Mouse (Mus musculus): ENCODE measurements around the gene Jag2. TPM values are rescaled to one million over a fixed set of nuclear protein-coding genes. Genes with fewer than 3 reads are reported as not detected.

The Jag2 gene
- total and polyA plus RNA-seq, 3 experiments = 25.4 to 35.5 (median 27.4) TPM

GRCm38 (mm10) chr12:112881301-112881815 is 48.2 kb downstream of the Jag2 start:
- H3K36me3 ChIP-seq (ENCODE audit: control insufficient read depth, insufficient read depth, low read length) = no peaks in the 10 kb centered on the region
- no peak for TF ChIP-seq POLR2A (IDR thresholded peaks at IDR 0.05; ENCODE audit: insufficient read depth, low read depth, low read length)
- no peak for TF ChIP-seq CTCF (IDR thresholded peaks at IDR 0.05)
- TF ChIP-seq EP300 (IDR thresholded peaks at IDR 0.05; ENCODE audit: insufficient read depth, low read depth, low read length) = no peak
- no peaks in the 10 kb centered on the region for H3K79me2 ChIP-seq (replicated peaks; ENCODE audit: control insufficient read depth, insufficient read depth, low read length)
- H3K4me1 ChIP-seq (ENCODE audit: control insufficient read depth, insufficient read depth, low read length) = peaks cover 19% of the 10 kb centered on the region
- H3K9ac ChIP-seq (ENCODE audit: low read depth, low read length) = no peak overlapping the region
- H3K4me3 ChIP-seq = no peak overlapping the region
- 67% methylated on average over 6 of the region's 6 CpGs for WGBS
- intact Hi-C loops (cut with DNase I) = no loop called here
- no peaks in the 10 kb centered on the region for H3K27me3 ChIP-seq (ENCODE audit: control insufficient read depth, insufficient read depth, low read length)
- no peak for DNase-seq
- no peak overlapping the region for H3K27ac ChIP-seq

- H3K27me3 ChIP-seq (ENCODE audit: control insufficient read depth, insufficient read depth, low read length) = no peaks in the 10 kb centered on the region
- H3K36me3 ChIP-seq (ENCODE audit: control insufficient read depth, insufficient read depth, low read length) = no peaks in the 10 kb centered on the region
- H3K4me1 ChIP-seq (ENCODE audit: control insufficient read depth, insufficient read depth, low read length) = peaks cover 24% of the 10 kb centered on the region
- no peak overlapping the region for H3K9ac ChIP-seq (ENCODE audit: low read depth, low read length)
- H3K4me3 ChIP-seq = no peak overlapping the region
- no peaks in the 10 kb centered on the region for H3K79me2 ChIP-seq (replicated peaks; ENCODE audit: control insufficient read depth, insufficient read depth, low read length)
- no peak for TF ChIP-seq POLR2A (IDR thresholded peaks at IDR 0.05; ENCODE audit: insufficient read depth, low read depth, low read length)
- no peak for TF ChIP-seq CTCF (IDR thresholded peaks at IDR 0.05)
- 80% methylated on average over 4 of the region's 4 CpGs for WGBS
- H3K27ac ChIP-seq = no peak overlapping the region
- intact Hi-C loops (cut with DNase I) = no loop called here
- DNase-seq = no peak
These were observed 48.9 kb downstream of the Jag2 start for GRCm38 (mm10) chr12:112880661-112881060.

- peaks cover 25% of the 10 kb centered on the region for H3K4me1 ChIP-seq (ENCODE audit: control insufficient read depth, insufficient read depth, low read length)
- DNase-seq = no peak
- H3K36me3 ChIP-seq (ENCODE audit: control insufficient read depth, insufficient read depth, low read length) = no peaks in the 10 kb centered on the region
- H3K27me3 ChIP-seq (ENCODE audit: control insufficient read depth, insufficient read depth, low read length) = no peaks in the 10 kb centered on the region
- intact Hi-C loops (cut with DNase I) = loop anchor here (10.0 kb wide), 2 partner anchors 195 to 225 kb away; partner anchors contain the start of gene Tex22
- H3K79me2 ChIP-seq (replicated peaks; ENCODE audit: control insufficient read depth, insufficient read depth, low read length) = no peaks in the 10 kb centered on the region
- WGBS = 56% methylated on average over 5 of the region's 5 CpGs
- TF ChIP-seq CTCF (IDR thresholded peaks at IDR 0.05) = no peak
- no peak for TF ChIP-seq POLR2A (IDR thresholded peaks at IDR 0.05; ENCODE audit: insufficient read depth, low read depth, low read length)
- no peak for TF ChIP-seq EP300 (IDR thresholded peaks at IDR 0.05; ENCODE audit: insufficient read depth, low read depth, low read length)
- no peak overlapping the region for H3K4me3 ChIP-seq
- H3K27ac ChIP-seq = peak overlapping the region; percentile 31
- no peak overlapping the region for H3K9ac ChIP-seq (ENCODE audit: low read depth, low read length)
These were observed 49.8 kb downstream of the Jag2 start for GRCm38 (mm10) chr12:112879731-112880130.

- Histone ChIP-seq H3K9ac (ENCODE audit: low read depth, low read length) (peak overlapping the region; percentile 40), H3K4me3 (peak overlapping the region; percentile 43), H3K27ac (peak overlapping the region; percentile 36), H3K27me3 (ENCODE audit: control insufficient read depth, insufficient read depth, low read length) (no peaks in the 10 kb centered on the region), H3K4me1 (ENCODE audit: control insufficient read depth, insufficient read depth, low read length) (peaks cover 28% of the 10 kb centered on the region), H3K79me2 (replicated peaks; ENCODE audit: control insufficient read depth, insufficient read depth, low read length) (no peaks in the 10 kb centered on the region), H3K36me3 (ENCODE audit: control insufficient read depth, insufficient read depth, low read length) (no peaks in the 10 kb centered on the region)
- WGBS = 5% methylated on average over 37 of the region's 37 CpGs
- DNase-seq = peak; percentile 45 to 53
- no peak for TF ChIP-seq POLR2A (IDR thresholded peaks at IDR 0.05; ENCODE audit: insufficient read depth, low read depth, low read length)
- no peak for TF ChIP-seq CTCF (IDR thresholded peaks at IDR 0.05)
- TF ChIP-seq EP300 (IDR thresholded peaks at IDR 0.05; ENCODE audit: insufficient read depth, low read depth, low read length) = no peak
- intact Hi-C loops (cut with DNase I) = loop anchor here (1.0 to 10.0 kb wide), 4 partner anchors 17 to 227 kb away; partner anchors contain the start of gene Tex22
These were observed 52.0 kb downstream of the Jag2 start for GRCm38 (mm10) chr12:112877607-112878020.

- Histone ChIP-seq H3K27ac (peak overlapping the region; percentile 36; the same call in 1 of the 2 replicates), H3K4me3 (peak overlapping the region; percentile 43), H3K27me3 (ENCODE audit: control insufficient read depth, insufficient read depth, low read length) (no peaks in the 10 kb centered on the region), H3K9ac (ENCODE audit: low read depth, low read length) (peak overlapping the region; percentile 40), H3K36me3 (ENCODE audit: control insufficient read depth, insufficient read depth, low read length) (no peaks in the 10 kb centered on the region), H3K79me2 (replicated peaks; ENCODE audit: control insufficient read depth, insufficient read depth, low read length) (no peaks in the 10 kb centered on the region), H3K4me1 (ENCODE audit: control insufficient read depth, insufficient read depth, low read length) (peaks cover 28% of the 10 kb centered on the region)
- TF ChIP-seq POLR2A (IDR thresholded peaks at IDR 0.05; ENCODE audit: insufficient read depth, low read depth, low read length) (no peak), EP300 (IDR thresholded peaks at IDR 0.05; ENCODE audit: insufficient read depth, low read depth, low read length) (no peak), CTCF (IDR thresholded peaks at IDR 0.05) (no peak)
- 7% methylated on average over 17 of the region's 17 CpGs for WGBS
- peak in 1 of 2 experiments; percentile 35 for DNase-seq
- intact Hi-C loops (cut with DNase I) = loop anchor here (1.0 to 10.0 kb wide), 4 partner anchors 17 to 228 kb away; partner anchors contain the start of gene Tex22
These were observed 52.5 kb downstream of the Jag2 start for GRCm38 (mm10) chr12:112877073-112877576.

Data from heart, adult 2 months (tissue).